Mouse (Mus musculus) limb, embryonic 15.5 days (tissue): Measurements from ENCODE around the gene Madcam1. TPM values are rescaled to one million over a fixed set of nuclear protein-coding genes. Genes with fewer than 3 reads are reported as not detected.

Source experiments
- ATAC-seq: fragments of 200-750 bp; cut with Nextera tagmentation; 2 replicates; pipeline ENCODE4 v1.8.0; 2017; ENCODE audit warnings: low read depth, moderate TSS enrichment; ENCODE audit not compliant: insufficient number of reproducible peaks, low FRiP score, low TSS enrichment
- H3K27ac ChIP-seq: fragments of 300-500 bp; sonication (generic); 2 replicates; pipeline ENCODE4 v1.5.1; 2015; ENCODE audit warnings: moderate library complexity, mild to moderate bottlenecking, inconsistent platforms
- H3K27me3 ChIP-seq: fragments of 300-500 bp; sonication (generic); 2 replicates; pipeline ENCODE4 v1.6.1; 2015; ENCODE audit warnings: inconsistent platforms
- H3K36me3 ChIP-seq: fragments of 300-500 bp; sonication (generic); 2 replicates; pipeline ENCODE4 v1.6.1; 2015; ENCODE audit warnings: inconsistent platforms
- H3K4me1 ChIP-seq: fragments of 300-500 bp; sonication (generic); 2 replicates; pipeline ENCODE4 v1.6.1; 2015; ENCODE audit warnings: inconsistent platforms
- H3K4me2 ChIP-seq: fragments of 300-500 bp; sonication (generic); 2 replicates; pipeline ENCODE4 v1.6.1; 2015; ENCODE audit warnings: mild to moderate bottlenecking, inconsistent platforms
- H3K4me3 ChIP-seq: fragments of 300-500 bp; sonication (generic); 2 replicates; pipeline ENCODE4 v1.5.1; 2015; ENCODE audit warnings: mild to moderate bottlenecking, inconsistent platforms
- H3K9ac ChIP-seq: fragments of 300-500 bp; sonication (generic); 2 replicates; pipeline ENCODE4 v1.6.1; 2015; ENCODE audit warnings: inconsistent platforms
- H3K9me3 ChIP-seq: fragments of 300-500 bp; sonication (generic); 2 replicates; pipeline ENCODE4 v1.6.1; 2016; ENCODE audit warnings: inconsistent platforms
- WGBS: fragments of 180-500 bp; shearing (Covaris S2); methylation state at CpG from one replicate; pipeline ENCODE4 v1.1.7; 2015; 5-methylcytosine and 5-hydroxymethylcytosine counted together
- polyA plus RNA-seq: library from polyadenylated mRNA; unstranded; fragments of >200 nt; fragmentation: Nextera tagmentation; extraction: Ambion mirVana; gene quantifications from 2 replicates; pipeline ENCODE4 v1.2.1, GENCODE M21; 2015

The Madcam1 gene
- polyA plus RNA-seq, 1 experiment from 2014 or later = 5.4 TPM

- H3K36me3 ChIP-seq = no peaks in the 10 kb centered on the region
- H3K27ac ChIP-seq = 0 out of 2 replicates have a peak overlapping the region, but pooled peaks have one; percentile 76
- WGBS = 10% methylated on average over 20 of the region's 23 CpGs
- no peak for ATAC-seq
- no peaks in the 10 kb centered on the region for H3K9me3 ChIP-seq
- peaks cover 35% of the 10 kb centered on the region for H3K27me3 ChIP-seq
- H3K4me2 ChIP-seq = peak overlapping the region; percentile 94
- peaks cover 31% of the 10 kb centered on the region for H3K4me1 ChIP-seq
- peak overlapping the region; percentile 70 for H3K4me3 ChIP-seq
- H3K9ac ChIP-seq = 0 out of 2 replicates have a peak overlapping the region, but pooled peaks have one; percentile 60
Observed at GRCm38 (mm10) chr10:79638486-79639204, 25.7 kb upstream of the Madcam1 start.

GRCm38 (mm10) chr10:79645711-79646110 lies 18.6 kb upstream of the Madcam1 start, which contains the start of gene Odf3l2:
Gene Odf3l2, minus strand, starts transcription at chr10:79645738.
- peak; percentile 25; the same call in 1 of the 2 replicates for ATAC-seq
- H3K4me3 ChIP-seq = no peak within 1 kb of the TSS
- no peaks in the 10 kb centered on the region for H3K36me3 ChIP-seq
- H3K9me3 ChIP-seq = no peaks in the 10 kb centered on the region
- H3K27me3 ChIP-seq = no peaks in the 10 kb centered on the region
- H3K9ac ChIP-seq = no peak within 1 kb of the TSS
- H3K27ac ChIP-seq = no peak within 1 kb of the TSS
- H3K4me2 ChIP-seq = no peak within 1 kb of the TSS
- WGBS = 57% methylated on average over 8 of the region's 8 CpGs
- H3K4me1 ChIP-seq = no peaks in the 10 kb centered on the region

- Histone ChIP-seq H3K9me3 (no peaks in the 10 kb centered on the region), H3K4me1 (no peaks in the 10 kb centered on the region), H3K9ac (no peak overlapping the region), H3K4me2 (no peak overlapping the region), H3K36me3 (no peaks in the 10 kb centered on the region), H3K27ac (no peak overlapping the region), H3K4me3 (no peak overlapping the region), H3K27me3 (peaks cover 6% of the 10 kb centered on the region; the same call in 1 of the 2 replicates)
- no peak for ATAC-seq
- 30% methylated on average over 7 of the region's 7 CpGs for WGBS
Observed at GRCm38 (mm10) chr10:79649070-79649751, 15.1 kb upstream of the Madcam1 start.

GRCm38 (mm10) chr10:79652789-79653188 lies 11.6 kb upstream of the Madcam1 start:
- no peak overlapping the region for H3K4me2 ChIP-seq
- H3K36me3 ChIP-seq = no peaks in the 10 kb centered on the region
- no peak overlapping the region for H3K27ac ChIP-seq
- no peaks in the 10 kb centered on the region for H3K4me1 ChIP-seq
- 76% methylated on average over 7 of the region's 7 CpGs for WGBS
- ATAC-seq = no peak
- H3K27me3 ChIP-seq = peaks cover 9% of the 10 kb centered on the region; the same call in 1 of the 2 replicates
- H3K9ac ChIP-seq = no peak overlapping the region
- no peaks in the 10 kb centered on the region for H3K9me3 ChIP-seq
- H3K4me3 ChIP-seq = no peak overlapping the region

- H3K27me3 ChIP-seq = peaks cover 9% of the 10 kb centered on the region; the same call in 1 of the 2 replicates
- ATAC-seq = peak; percentile 53
- 30% methylated on average over 1 of the region's 1 CpGs for whole genome bisulfite sequencing
- no peak overlapping the region for H3K4me3 ChIP-seq
- H3K36me3 ChIP-seq = no peaks in the 10 kb centered on the region
- no peaks in the 10 kb centered on the region for H3K4me1 ChIP-seq
- no peaks in the 10 kb centered on the region for H3K9me3 ChIP-seq
- H3K4me2 ChIP-seq = no peak overlapping the region
- no peak overlapping the region for H3K9ac ChIP-seq
- H3K27ac ChIP-seq = no peak overlapping the region
Observed at GRCm38 (mm10) chr10:79654946-79655395, 9.4 kb upstream of the Madcam1 start.

- Histone ChIP-seq H3K4me3 (no peak overlapping the region), H3K9ac (no peak overlapping the region), H3K4me1 (no peaks in the 10 kb centered on the region; the same call in 1 of the 2 replicates), H3K36me3 (no peaks in the 10 kb centered on the region), H3K27ac (no peak overlapping the region), H3K4me2 (no peak overlapping the region), H3K9me3 (no peaks in the 10 kb centered on the region), H3K27me3 (peaks cover 4% of the 10 kb centered on the region; the same call in 1 of the 2 replicates)
- ATAC-seq = no peak
- 7% methylated on average over 4 of the region's 4 CpGs for WGBS
Observed at GRCm38 (mm10) chr10:79658829-79659228, 5.5 kb upstream of the Madcam1 start.

- Histone ChIP-seq H3K36me3 (no peaks in the 10 kb centered on the region), H3K27me3 (peaks cover under 1% of the 10 kb centered on the region; the same call in 1 of the 2 replicates), H3K27ac (no peak overlapping the region), H3K4me3 (no peak overlapping the region), H3K4me1 (peaks cover 3% of the 10 kb centered on the region; the same call in 1 of the 2 replicates), H3K4me2 (no peak overlapping the region), H3K9me3 (no peaks in the 10 kb centered on the region), H3K9ac (no peak overlapping the region)
- no peak for ATAC-seq
- 61% methylated on average over 2 of the region's 2 CpGs for WGBS
Observed at GRCm38 (mm10) chr10:79660298-79660697, 4.1 kb upstream of the Madcam1 start.

GRCm38 (mm10) chr10:79661861-79662260 lies 2.5 kb upstream of the Madcam1 start:
- H3K9ac ChIP-seq = no peak overlapping the region
- no peak overlapping the region for H3K4me3 ChIP-seq
- 34% methylated on average over 3 of the region's 3 CpGs for WGBS
- no peak overlapping the region for H3K27ac ChIP-seq
- ATAC-seq = no peak
- no peaks in the 10 kb centered on the region for H3K27me3 ChIP-seq
- peaks cover 3% of the 10 kb centered on the region; the same call in 1 of the 2 replicates for H3K4me1 ChIP-seq
- no peak overlapping the region for H3K4me2 ChIP-seq
- H3K9me3 ChIP-seq = no peaks in the 10 kb centered on the region
- H3K36me3 ChIP-seq = no peaks in the 10 kb centered on the region

- H3K9ac ChIP-seq = no peak overlapping the region
- WGBS = 82% methylated on average over 8 of the region's 8 CpGs
- no peaks in the 10 kb centered on the region for H3K36me3 ChIP-seq
- no peak overlapping the region for H3K4me3 ChIP-seq
- H3K27ac ChIP-seq = no peak overlapping the region
- ATAC-seq = no peak; the same call in 1 of the 2 replicates
- H3K4me1 ChIP-seq = peaks cover 4% of the 10 kb centered on the region
- H3K27me3 ChIP-seq = no peaks in the 10 kb centered on the region
- no peaks in the 10 kb centered on the region for H3K9me3 ChIP-seq
- no peak overlapping the region for H3K4me2 ChIP-seq
Observed at GRCm38 (mm10) chr10:79665051-79665450, 692 bp downstream of the Madcam1 start.

- H3K27me3 ChIP-seq = no peaks in the 10 kb centered on the region
- ATAC-seq = no peak
- no peak overlapping the region for H3K9ac ChIP-seq
- H3K9me3 ChIP-seq = no peaks in the 10 kb centered on the region
- H3K4me2 ChIP-seq = no peak overlapping the region
- WGBS = 64% methylated on average over 9 of the region's 9 CpGs
- peaks cover 16% of the 10 kb centered on the region for H3K4me1 ChIP-seq
- H3K36me3 ChIP-seq = no peaks in the 10 kb centered on the region
- H3K4me3 ChIP-seq = no peak overlapping the region
- no peak overlapping the region for H3K27ac ChIP-seq
Observed at GRCm38 (mm10) chr10:79666493-79666892, 2.1 kb downstream of the Madcam1 start.

GRCm38 (mm10) chr10:79668076-79668475 lies 3.7 kb downstream of the Madcam1 start:
- H3K27ac ChIP-seq = no peak overlapping the region
- peaks cover 16% of the 10 kb centered on the region for H3K4me1 ChIP-seq
- H3K36me3 ChIP-seq = peaks cover 10% of the 10 kb centered on the region
- WGBS = 76% methylated on average over 5 of the region's 5 CpGs
- no peak overlapping the region for H3K9ac ChIP-seq
- ATAC-seq = no peak
- H3K9me3 ChIP-seq = no peaks in the 10 kb centered on the region
- H3K27me3 ChIP-seq = no peaks in the 10 kb centered on the region
- no peak overlapping the region for H3K4me2 ChIP-seq
- no peak overlapping the region for H3K4me3 ChIP-seq
